Mouse (Mus musculus): ENCODE results near the gene Tmem184b.

DNA sequence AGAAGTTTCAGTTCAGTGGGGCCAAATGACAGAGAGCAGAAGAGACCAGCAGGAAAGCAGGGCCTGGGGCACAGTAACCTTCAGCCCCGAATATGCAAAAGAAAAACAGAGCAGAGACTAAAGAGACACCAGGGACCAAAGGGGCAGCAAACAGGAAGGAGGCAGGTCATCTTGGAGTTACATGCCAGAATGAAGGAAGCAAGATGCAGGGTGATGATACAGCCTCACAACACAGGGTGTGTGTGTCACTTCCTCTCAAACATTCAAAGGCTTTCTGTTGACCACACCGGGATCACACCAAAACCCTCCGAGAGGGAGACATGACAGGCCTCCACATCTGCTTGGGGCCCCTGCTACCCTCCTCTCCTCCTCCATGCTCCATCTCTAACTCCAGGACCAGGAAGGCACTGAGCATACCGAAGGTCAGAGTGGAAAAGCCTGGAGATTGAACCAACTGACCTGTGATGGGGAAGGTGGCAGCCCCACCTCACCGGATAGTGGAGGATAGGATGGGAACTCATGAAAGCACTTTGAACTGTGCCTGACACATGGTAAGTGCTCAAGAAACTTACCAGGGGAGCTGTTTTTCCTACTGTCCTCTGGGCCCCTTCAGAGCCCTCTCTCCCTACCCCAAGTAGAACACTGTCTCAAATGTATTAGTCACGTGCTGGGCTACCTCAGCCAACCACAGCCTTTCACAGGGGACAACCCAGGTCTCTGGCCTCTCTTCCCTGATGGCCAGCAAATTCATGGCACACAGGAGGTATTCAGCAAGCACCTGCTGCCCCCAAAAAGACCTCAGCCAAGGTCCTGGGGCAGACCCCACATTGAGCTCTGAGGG lies 3.0 kb downstream of the Tmem184b start:
- no peak for TF ChIP-seq CTCF (IDR thresholded peaks at IDR 0.05; ENCODE audit: control insufficient read depth, insufficient read depth, low read length)
- no peak for TF ChIP-seq POLR2A (IDR thresholded peaks at IDR 0.05; ENCODE audit: borderline replicate concordance, control insufficient read depth, low read depth, low read length)

Measured in bone marrow, adult 2 months (tissue).